Mouse (Mus musculus) stomach, embryonic 15.5 days (tissue): ENCODE measurements around the gene Id2. TPM values are rescaled to one million over a fixed set of nuclear protein-coding genes. Genes with fewer than 3 reads are reported as not detected.

Experiments used
- ATAC-seq: fragments of 200-750 bp; cut with Nextera tagmentation; 2 replicates; pipeline ENCODE4 v1.8.0; 2017; ENCODE audit warnings: low read depth, moderate number of reproducible peaks, moderate TSS enrichment; ENCODE audit not compliant: insufficient read depth, low FRiP score
- H3K27ac ChIP-seq: fragments of 300-500 bp; sonication (generic); 2 replicates; pipeline ENCODE4 v1.5.1; 2015; ENCODE audit warnings: mild to moderate bottlenecking, inconsistent platforms
- H3K27me3 ChIP-seq: fragments of 300-500 bp; sonication (generic); replicated peaks from 2 replicates; pipeline ENCODE4 v1.6.1; 2015; ENCODE audit warnings: inconsistent platforms
- H3K36me3 ChIP-seq: fragments of 300-500 bp; sonication (generic); 2 replicates; pipeline ENCODE4 v1.6.1; 2015; ENCODE audit warnings: inconsistent platforms
- H3K4me1 ChIP-seq: fragments of 300-500 bp; sonication (generic); 2 replicates; pipeline ENCODE4 v1.6.1; 2015; ENCODE audit warnings: inconsistent platforms
- H3K4me2 ChIP-seq: fragments of 300-500 bp; sonication (generic); 2 replicates; pipeline ENCODE4 v1.6.1; 2015; ENCODE audit warnings: mild to moderate bottlenecking, inconsistent platforms
- H3K4me3 ChIP-seq: fragments of 300-500 bp; sonication (generic); replicated peaks from 2 replicates; pipeline ENCODE4 v1.5.1; 2015; ENCODE audit warnings: inconsistent platforms
- H3K9ac ChIP-seq: fragments of 300-500 bp; sonication (generic); 2 replicates; pipeline ENCODE4 v1.6.1; 2015; ENCODE audit warnings: inconsistent platforms
- H3K9me3 ChIP-seq: fragments of 300-500 bp; sonication (generic); 2 replicates; pipeline ENCODE4 v1.6.1; 2016; ENCODE audit warnings: inconsistent platforms
- WGBS: fragments of 180-500 bp; shearing (Covaris S2); methylation state at CpG from one replicate; pipeline ENCODE4 v1.1.7; 2015; 5-methylcytosine and 5-hydroxymethylcytosine counted together
- polyA plus RNA-seq: library from polyadenylated mRNA; unstranded; fragments of >200 nt; fragmentation: Nextera tagmentation; extraction: Ambion mirVana; gene quantifications from 2 replicates; pipeline ENCODE4 v1.2.1, GENCODE M21; 2015

Id2 gene
- polyA plus RNA-seq, 1 experiment from 2014 or later: 387 TPM

DNA sequence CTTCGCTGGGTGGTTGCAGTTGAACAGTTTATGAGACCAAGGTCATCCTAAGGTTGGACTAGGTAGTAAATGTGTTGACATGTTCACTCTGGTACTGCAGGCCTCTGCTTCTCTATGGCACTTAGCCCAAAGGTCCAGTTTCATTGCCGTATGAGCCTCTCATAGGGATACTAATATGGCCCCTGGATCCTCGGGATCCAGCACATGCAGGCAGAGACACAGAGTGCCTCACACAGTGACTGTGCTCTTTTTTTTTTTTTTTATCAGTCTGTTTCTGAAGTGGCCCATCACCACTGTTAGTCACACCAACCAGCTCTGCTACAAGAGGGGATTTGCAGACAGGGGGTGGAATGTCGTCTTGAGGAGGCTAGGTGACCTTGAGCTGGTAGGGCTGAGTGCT lies 23.6 kb downstream of the Id2 start:
- Histone ChIP-seq H3K27ac (no peak overlapping the region), H3K27me3 (no peaks in the 10 kb centered on the region), H3K9ac (no peak overlapping the region), H3K4me3 (no peak overlapping the region), H3K36me3 (no peaks in the 10 kb centered on the region), H3K4me1 (no peaks in the 10 kb centered on the region), H3K9me3 (no peaks in the 10 kb centered on the region), H3K4me2 (no peak overlapping the region)
- ATAC-seq: no peak
- 84% methylated on average over 4 of the region's 4 CpGs for WGBS

DNA sequence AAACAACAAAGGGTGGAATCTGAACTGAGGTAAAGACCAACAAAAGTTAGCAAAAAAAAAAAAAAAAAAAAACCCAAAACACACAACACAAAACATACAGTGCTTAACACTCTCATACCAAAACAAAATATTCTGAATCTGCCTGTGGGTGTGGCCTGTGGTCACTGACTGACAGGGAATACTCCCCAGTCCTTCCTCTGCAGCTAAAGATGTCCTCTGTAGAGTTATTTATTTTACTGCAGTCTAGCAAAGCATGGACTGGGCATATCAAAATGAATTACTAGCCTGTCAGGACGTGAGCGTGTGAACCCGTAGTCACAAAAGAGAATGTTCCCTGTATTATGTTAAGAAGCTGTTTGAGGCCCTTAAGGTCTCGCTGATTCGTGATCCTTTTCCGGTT lies 34.7 kb downstream of the Id2 start:
- Histone ChIP-seq H3K4me3 (no peak overlapping the region), H3K27me3 (no peaks in the 10 kb centered on the region), H3K27ac (no peak overlapping the region), H3K9me3 (no peaks in the 10 kb centered on the region), H3K4me2 (no peak overlapping the region), H3K4me1 (no peaks in the 10 kb centered on the region), H3K9ac (no peak overlapping the region), H3K36me3 (peaks cover 5% of the 10 kb centered on the region; the same call in 1 of the 2 replicates)
- ATAC-seq: no peak
- 66% methylated on average over 6 of the region's 6 CpGs for WGBS

GRCm38 (mm10) chr12:25060901-25061300 lies 36.0 kb downstream of the Id2 start:
- H3K9me3 ChIP-seq: no peaks in the 10 kb centered on the region
- H3K4me1 ChIP-seq: no peaks in the 10 kb centered on the region
- no peak overlapping the region for H3K4me3 ChIP-seq
- H3K4me2 ChIP-seq: no peak overlapping the region
- 91% methylated on average over 7 of the region's 7 CpGs for WGBS
- H3K27me3 ChIP-seq: no peaks in the 10 kb centered on the region
- H3K27ac ChIP-seq: no peak overlapping the region
- H3K9ac ChIP-seq: no peak overlapping the region
- peaks cover 12% of the 10 kb centered on the region; the same call in 1 of the 2 replicates for H3K36me3 ChIP-seq
- ATAC-seq: no peak

DNA sequence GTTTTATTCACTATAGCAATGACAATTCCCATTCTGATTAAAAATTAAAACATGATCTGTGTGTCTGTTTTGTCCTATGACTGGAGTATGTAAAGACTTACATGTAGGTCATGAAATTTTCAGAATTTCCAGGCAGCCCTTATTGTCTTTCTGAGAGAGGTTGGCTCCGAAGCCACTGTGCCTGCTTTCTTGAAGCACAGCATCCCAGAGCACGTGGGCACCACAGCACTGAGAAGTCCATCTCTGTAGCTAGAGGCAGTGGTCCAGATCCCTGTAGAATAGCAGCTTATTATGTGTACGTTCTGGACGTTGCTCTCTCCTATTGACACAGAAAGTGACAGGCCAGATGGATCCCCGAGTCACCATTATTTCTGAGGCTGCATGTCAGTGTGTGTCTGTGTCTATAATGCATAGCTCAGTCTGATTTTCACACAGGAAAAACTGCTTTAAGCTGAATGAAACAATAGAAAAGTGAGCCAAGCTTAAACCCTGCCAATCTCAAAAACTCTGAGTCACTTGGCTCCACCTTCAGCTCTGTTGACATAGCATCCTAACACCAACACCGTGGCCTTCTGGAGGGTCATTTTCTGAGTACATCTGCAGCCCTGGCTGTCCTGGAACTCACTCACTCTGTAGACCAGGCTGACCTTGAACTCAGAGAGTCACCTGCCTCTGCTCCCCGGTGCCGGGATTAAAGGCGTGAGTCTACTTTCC lies 37.3 kb downstream of the Id2 start:
- no peak overlapping the region for H3K4me3 ChIP-seq
- H3K4me2 ChIP-seq: no peak overlapping the region
- WGBS: 78% methylated on average over 9 of the region's 9 CpGs
- H3K9ac ChIP-seq: no peak overlapping the region
- H3K4me1 ChIP-seq: no peaks in the 10 kb centered on the region
- peaks cover 18% of the 10 kb centered on the region; the same call in 1 of the 2 replicates for H3K36me3 ChIP-seq
- no peak for ATAC-seq
- H3K9me3 ChIP-seq: no peaks in the 10 kb centered on the region
- no peak overlapping the region for H3K27ac ChIP-seq
- no peaks in the 10 kb centered on the region for H3K27me3 ChIP-seq

DNA sequence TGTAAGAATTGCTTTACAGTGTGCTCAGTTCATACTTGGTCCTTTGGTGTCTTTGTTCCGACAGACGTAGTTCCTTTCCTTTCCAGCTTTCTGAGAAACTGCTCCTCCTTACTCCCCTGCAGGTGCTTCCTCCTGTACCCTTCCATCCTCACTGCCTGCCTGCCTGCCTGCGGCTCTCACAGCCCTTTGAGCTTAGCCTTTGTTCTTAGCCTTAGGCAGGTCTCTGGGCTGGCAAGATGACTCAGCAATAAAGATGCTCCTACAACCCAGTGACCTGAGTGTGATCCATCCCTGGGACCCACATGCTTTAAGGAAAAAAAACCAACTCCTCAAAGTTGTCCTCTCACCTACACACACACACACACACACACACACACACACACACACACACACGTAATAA lies 42.0 kb downstream of the Id2 start:
- Histone ChIP-seq H3K4me1 (no peaks in the 10 kb centered on the region), H3K9ac (no peak overlapping the region), H3K9me3 (no peaks in the 10 kb centered on the region), H3K27ac (no peak overlapping the region), H3K4me2 (no peak overlapping the region), H3K27me3 (no peaks in the 10 kb centered on the region), H3K36me3 (peaks cover 29% of the 10 kb centered on the region), H3K4me3 (no peak overlapping the region)
- no peak for ATAC-seq
- WGBS: 65% methylated on average over 4 of the region's 4 CpGs

GRCm38 (mm10) chr12:25054511-25054910 lies 42.4 kb downstream of the Id2 start:
- Histone ChIP-seq H3K9ac (no peak overlapping the region), H3K27me3 (no peaks in the 10 kb centered on the region), H3K4me1 (no peaks in the 10 kb centered on the region), H3K4me2 (no peak overlapping the region), H3K27ac (no peak overlapping the region), H3K9me3 (no peaks in the 10 kb centered on the region), H3K36me3 (peaks cover 29% of the 10 kb centered on the region), H3K4me3 (no peak overlapping the region)
- ATAC-seq: no peak
- WGBS: 81% methylated on average over 7 of the region's 7 CpGs

GRCm38 (mm10) chr12:25049253-25049652 lies 47.7 kb downstream of the Id2 start:
- H3K9me3 ChIP-seq: no peaks in the 10 kb centered on the region
- H3K27me3 ChIP-seq: no peaks in the 10 kb centered on the region
- WGBS: 24% methylated on average over 5 of the region's 5 CpGs
- peaks cover 7% of the 10 kb centered on the region for H3K36me3 ChIP-seq
- no peak overlapping the region for H3K27ac ChIP-seq
- H3K4me3 ChIP-seq: no peak overlapping the region
- H3K4me1 ChIP-seq: no peaks in the 10 kb centered on the region
- ATAC-seq: peak; percentile 73; the same call in 1 of the 2 replicates
- no peak overlapping the region for H3K4me2 ChIP-seq
- no peak overlapping the region for H3K9ac ChIP-seq

DNA sequence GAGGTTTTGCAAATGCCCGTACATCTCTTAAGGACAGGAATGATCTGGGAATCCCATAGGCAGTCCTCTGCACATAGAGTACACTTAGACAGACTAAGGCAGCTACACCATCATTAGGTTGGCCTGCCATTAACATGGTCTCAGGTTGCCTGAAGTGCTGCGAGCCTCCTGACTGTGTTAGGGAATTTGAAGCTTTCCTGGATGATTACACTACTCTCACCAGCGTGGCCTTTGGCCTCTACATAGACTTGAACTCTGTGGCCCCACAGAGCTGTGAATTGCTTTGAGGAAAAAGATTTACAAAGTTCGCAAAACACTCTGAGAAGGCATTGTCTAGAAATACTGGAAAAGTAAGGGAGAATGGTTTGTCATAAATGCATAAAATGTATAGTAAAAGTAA lies 52.4 kb downstream of the Id2 start:
- H3K9me3 ChIP-seq: no peaks in the 10 kb centered on the region
- no peak overlapping the region for H3K9ac ChIP-seq
- H3K36me3 ChIP-seq: no peaks in the 10 kb centered on the region
- ATAC-seq: no peak
- 72% methylated on average over 4 of the region's 4 CpGs for WGBS
- H3K27ac ChIP-seq: no peak overlapping the region
- no peak overlapping the region for H3K4me2 ChIP-seq
- no peak overlapping the region for H3K4me3 ChIP-seq
- no peaks in the 10 kb centered on the region for H3K4me1 ChIP-seq
- no peaks in the 10 kb centered on the region for H3K27me3 ChIP-seq

GRCm38 (mm10) chr12:25044056-25044455 lies 52.9 kb downstream of the Id2 start:
- H3K27ac ChIP-seq: no peak overlapping the region
- no peak overlapping the region for H3K9ac ChIP-seq
- H3K9me3 ChIP-seq: no peaks in the 10 kb centered on the region
- H3K4me3 ChIP-seq: no peak overlapping the region
- H3K36me3 ChIP-seq: no peaks in the 10 kb centered on the region
- no peaks in the 10 kb centered on the region for H3K4me1 ChIP-seq
- ATAC-seq: no peak
- H3K27me3 ChIP-seq: no peaks in the 10 kb centered on the region
- H3K4me2 ChIP-seq: no peak overlapping the region
- WGBS: 87% methylated on average over 2 of the region's 2 CpGs

Other genes starting within 250 kb of the Id2 start
- 25.5 and 26.1 TPM in 2 replicates for gene Kidins220, start 122.2 kb downstream of the Id2 start, polyA plus RNA-seq